Mouse (Mus musculus): ENCODE results near the gene Svs2. TPM values are rescaled to one million over a fixed set of nuclear protein-coding genes. Genes with fewer than 3 reads are reported as not detected.

The Svs2 gene
- total RNA-seq, 2 experiments from 2014 or later = not detected

Other genes with a start within 250 kb of the Svs2 start
- gene Ywhab, start 243.5 kb downstream of the Svs2 start, total RNA-seq (2015) = 176 and 197 TPM in 2 replicates
- gene Ywhab, start 243.5 kb downstream of the Svs2 start, total RNA-seq (2017) = 73.5 and 93.5 TPM in 2 replicates
- gene Pabpc1l, start 213.0 kb downstream of the Svs2 start, total RNA-seq (2015) = 12.9 and 19.1 TPM in 2 replicates
- 2.5 and 4.8 TPM in 2 replicates for gene Pabpc1l, start 213.0 kb downstream of the Svs2 start, total RNA-seq (2017)
- 227 and 248 TPM in 2 replicates for gene Stk4, start 168.1 kb downstream of the Svs2 start, total RNA-seq (2015)
- gene Stk4, start 168.1 kb downstream of the Svs2 start, total RNA-seq (2017) = 185 and 193 TPM in 2 replicates
- 45.3 and 49.1 TPM in 2 replicates for gene Tomm34, start 167.3 kb downstream of the Svs2 start, total RNA-seq (2015)
- 48.3 and 49.8 TPM in 2 replicates for gene Tomm34, start 167.3 kb downstream of the Svs2 start, total RNA-seq (2017)
- not detected in 2 replicates for gene Kcns1, start 67.4 kb downstream of the Svs2 start, total RNA-seq (2015)
- not detected in 2 replicates for gene Kcns1, start 67.4 kb downstream of the Svs2 start, total RNA-seq (2017)
- gene Wfdc5, start 55.7 kb downstream of the Svs2 start, total RNA-seq (2015) = not detected in 2 replicates
- not detected in 2 replicates for gene Wfdc5, start 55.7 kb downstream of the Svs2 start, total RNA-seq (2017)
- not detected in 2 replicates for gene Wfdc12, start 47.9 kb downstream of the Svs2 start, total RNA-seq (2015)
- gene Wfdc12, start 47.9 kb downstream of the Svs2 start, total RNA-seq (2017) = not detected in 2 replicates
- not detected in 2 replicates for gene Wfdc15a, start 38.3 kb downstream of the Svs2 start, total RNA-seq (2015)
- gene Wfdc15a, start 38.3 kb downstream of the Svs2 start, total RNA-seq (2017) = not detected in 2 replicates
- gene Wfdc15b, start 16.8 kb downstream of the Svs2 start, total RNA-seq (2015) = not detected in 2 replicates
- not detected in 2 replicates for gene Wfdc15b, start 16.8 kb downstream of the Svs2 start, total RNA-seq (2017)
- gene Svs3b, start 18.2 kb upstream of the Svs2 start, total RNA-seq (2015) = not detected in 2 replicates
- gene Svs3b, start 18.2 kb upstream of the Svs2 start, total RNA-seq (2017) = not detected in 2 replicates
- gene Svs4, start 40.0 kb upstream of the Svs2 start, total RNA-seq (2015) = not detected in 2 replicates
- not detected in 2 replicates for gene Svs4, start 40.0 kb upstream of the Svs2 start, total RNA-seq (2017)
- gene Svs3a, start 50.8 kb upstream of the Svs2 start, total RNA-seq (2015) = not detected in 2 replicates
- not detected in 2 replicates for gene Svs3a, start 50.8 kb upstream of the Svs2 start, total RNA-seq (2017)
- not detected in 2 replicates for gene Svs6, start 78.3 kb upstream of the Svs2 start, total RNA-seq (2015)
- gene Svs6, start 78.3 kb upstream of the Svs2 start, total RNA-seq (2017) = not detected in 2 replicates
- gene Svs5, start 94.3 kb upstream of the Svs2 start, total RNA-seq (2015) = not detected in 2 replicates
- not detected in 2 replicates for gene Svs5, start 94.3 kb upstream of the Svs2 start, total RNA-seq (2017)
- 454 and 463 TPM in 2 replicates for gene Slpi, start 150.6 kb upstream of the Svs2 start, total RNA-seq (2015)
- 81.4 and 109 TPM in 2 replicates for gene Slpi, start 150.6 kb upstream of the Svs2 start, total RNA-seq (2017)
- not detected in 2 replicates for gene Rbpjl, start 164.7 kb upstream of the Svs2 start, total RNA-seq (2015)
- gene Rbpjl, start 164.7 kb upstream of the Svs2 start, total RNA-seq (2017) = not detected in 2 replicates
- not detected in 2 replicates for gene Matn4, start 166.7 kb upstream of the Svs2 start, total RNA-seq (2015)
- not detected in 2 replicates for gene Matn4, start 166.7 kb upstream of the Svs2 start, total RNA-seq (2017)
- 0.76 and 0.82 TPM in 2 replicates for gene Sdc4, start 205.4 kb upstream of the Svs2 start, total RNA-seq (2015)
- 0.49 and 0.88 TPM in 2 replicates for gene Sdc4, start 205.4 kb upstream of the Svs2 start, total RNA-seq (2017)
- gene Sys1, start 218.5 kb upstream of the Svs2 start, total RNA-seq (2015) = 50.9 and 52.3 TPM in 2 replicates
- 14.9 and 20.2 TPM in 2 replicates for gene Sys1, start 218.5 kb upstream of the Svs2 start, total RNA-seq (2017)
- not detected in 2 replicates for gene Gm20458, start 222.5 kb upstream of the Svs2 start, total RNA-seq (2015)
- not detected in 2 replicates for gene Gm20458, start 222.5 kb upstream of the Svs2 start, total RNA-seq (2017)
- not detected in 2 replicates for gene Trp53tg5, start 235.3 kb upstream of the Svs2 start, total RNA-seq (2015)
- gene Trp53tg5, start 235.3 kb upstream of the Svs2 start, total RNA-seq (2017) = not detected in 2 replicates
- 3.2 and 7.9 TPM in 2 replicates for gene Dbndd2, start 247.6 kb upstream of the Svs2 start, total RNA-seq (2015)
- 1.4 and 2.0 TPM in 2 replicates for gene Dbndd2, start 247.6 kb upstream of the Svs2 start, total RNA-seq (2017)